Mouse (Mus musculus) hindbrain, embryonic 15.5 days (tissue): ENCODE measurements around the gene Gm10226. TPM values are rescaled to one million over a fixed set of nuclear protein-coding genes. Genes with fewer than 3 reads are reported as not detected.
"Not testable (repeated sequence)": the region's sequence is repeated elsewhere in the genome, so short reads cannot be mapped to it uniquely, and the experiment has no call there.

Experiments used
- ATAC-seq: fragments of 200-750 bp; cut with Nextera tagmentation; 2 replicates; pipeline ENCODE4 v1.8.0; 2017; ENCODE audit warnings: low read depth, moderate number of reproducible peaks, moderate TSS enrichment; ENCODE audit not compliant: low FRiP score
- H3K27ac ChIP-seq: fragments of 300-500 bp; sonication (generic); replicated peaks from 2 replicates; pipeline ENCODE4 v1.5.1; 2015; ENCODE audit warnings: mild to moderate bottlenecking, inconsistent platforms
- H3K27me3 ChIP-seq: fragments of 300-500 bp; sonication (generic); 2 replicates; pipeline ENCODE4 v1.6.1; 2015; ENCODE audit warnings: control low read depth, inconsistent platforms
- H3K36me3 ChIP-seq: fragments of 300-500 bp; sonication (generic); 2 replicates; pipeline ENCODE4 v1.6.1; 2015; ENCODE audit warnings: control low read depth, inconsistent platforms
- H3K4me1 ChIP-seq: fragments of 300-500 bp; sonication (generic); replicated peaks from 2 replicates; pipeline ENCODE4 v1.6.1; 2015; ENCODE audit warnings: control low read depth, inconsistent platforms
- H3K4me2 ChIP-seq: fragments of 300-500 bp; sonication (generic); 2 replicates; pipeline ENCODE4 v1.6.1; 2015; ENCODE audit warnings: moderate library complexity, mild to moderate bottlenecking, inconsistent platforms
- H3K4me3 ChIP-seq: fragments of 300-500 bp; sonication (generic); 2 replicates; pipeline ENCODE4 v1.5.1; 2015; ENCODE audit warnings: mild to moderate bottlenecking, inconsistent platforms
- H3K9ac ChIP-seq: fragments of 300-500 bp; sonication (generic); 2 replicates; pipeline ENCODE4 v1.6.1; 2015; ENCODE audit warnings: inconsistent platforms
- H3K9me3 ChIP-seq: fragments of 300-500 bp; sonication (generic); 2 replicates; pipeline ENCODE4 v1.6.1; 2016; ENCODE audit warnings: control low read depth, inconsistent platforms
- WGBS: fragments of 180-500 bp; shearing (Covaris S2); methylation state at CpG from one replicate; pipeline ENCODE4 v1.1.7; 2015; 5-methylcytosine and 5-hydroxymethylcytosine counted together
- polyA plus RNA-seq: library from polyadenylated mRNA; unstranded; fragments of >200 nt; fragmentation: Nextera tagmentation; extraction: Ambion mirVana; gene quantifications from 2 replicates; pipeline ENCODE4 v1.2.1, GENCODE M21; 2015

Gene Gm10226
- polyA plus RNA-seq, 1 experiment from 2014 or later: 14.3 TPM

DNA sequence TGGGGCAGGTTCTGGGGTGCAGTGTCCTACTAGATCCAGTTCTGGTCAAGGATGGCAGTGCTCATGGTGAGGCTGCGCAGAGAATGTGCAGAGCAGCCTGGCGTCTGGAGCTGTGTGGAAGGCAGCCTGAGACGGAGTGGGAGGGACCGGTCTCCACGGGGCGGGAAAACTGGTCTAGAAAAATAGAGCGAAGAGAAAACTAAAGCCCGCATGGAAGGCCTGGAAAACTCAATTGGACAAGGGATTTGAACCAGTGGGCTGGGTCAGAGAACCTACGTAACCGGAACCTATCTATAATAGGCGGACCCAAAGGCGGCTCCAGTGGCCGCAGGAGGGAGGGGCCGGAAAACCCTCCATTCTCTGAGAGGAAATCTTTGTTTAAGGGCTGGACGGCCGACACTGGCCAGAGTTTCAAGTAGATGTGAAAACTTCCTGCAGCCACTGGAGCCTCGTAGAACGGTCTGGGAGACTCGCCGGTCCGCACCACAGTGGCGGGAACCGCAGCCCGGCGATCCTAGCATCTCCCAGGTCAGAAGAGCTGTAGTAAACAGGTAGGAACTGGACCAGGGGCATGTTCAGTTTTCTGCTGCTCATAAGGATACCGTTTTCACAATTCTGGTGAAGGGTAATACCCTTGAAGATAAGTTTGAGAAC lies 15.8 kb downstream of the Gm10226 start, which contains the start of gene Zfp760:
Gene Zfp760 (plus strand): TSS at position 399 of the 654 bp plus-strand sequence.
- Histone ChIP-seq H3K27me3 (no peaks in the 10 kb centered on the region), H3K9me3 (no peaks in the 10 kb centered on the region), H3K27ac (peak within 1 kb of the TSS; percentile 77), H3K4me2 (peak within 1 kb of the TSS; percentile 68), H3K4me1 (peaks cover 15% of the 10 kb centered on the region), H3K9ac (peak within 1 kb of the TSS; percentile 59), H3K36me3 (peaks cover 5% of the 10 kb centered on the region; the same call in 1 of the 2 replicates), H3K4me3 (peak within 1 kb of the TSS; percentile 52)
- ATAC-seq: peak; percentile 99
- 3% methylated on average over 26 of the region's 26 CpGs for WGBS

DNA sequence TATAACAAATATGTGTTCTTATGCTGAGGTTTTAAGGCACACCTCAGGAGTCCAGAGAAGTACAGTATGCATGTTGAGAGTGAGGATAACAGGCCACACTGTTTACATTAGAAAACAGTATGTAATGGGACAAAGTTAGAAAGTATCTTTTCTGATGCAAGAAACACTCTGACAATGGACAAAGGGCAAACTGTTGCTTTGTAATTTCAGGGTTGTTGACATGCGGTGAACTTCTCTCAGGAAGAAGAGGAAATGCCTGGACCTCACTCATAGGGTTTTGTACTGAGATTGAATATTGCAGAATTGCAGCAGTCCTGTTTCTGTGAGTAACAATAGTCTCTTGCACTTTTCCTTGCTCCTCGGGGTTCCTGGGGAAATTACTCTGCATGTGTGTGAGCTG lies 16.7 kb downstream of the Gm10226 start:
- ATAC-seq: no peak
- H3K9me3 ChIP-seq: no peaks in the 10 kb centered on the region
- H3K4me2 ChIP-seq: peak overlapping the region; percentile 68
- H3K27ac ChIP-seq: no peak overlapping the region
- no peaks in the 10 kb centered on the region for H3K27me3 ChIP-seq
- peaks cover 15% of the 10 kb centered on the region for H3K4me1 ChIP-seq
- WGBS: 22% methylated on average over 2 of the region's 2 CpGs
- peak overlapping the region; percentile 52 for H3K4me3 ChIP-seq
- peaks cover 8% of the 10 kb centered on the region for H3K36me3 ChIP-seq
- peak overlapping the region; percentile 59 for H3K9ac ChIP-seq

DNA sequence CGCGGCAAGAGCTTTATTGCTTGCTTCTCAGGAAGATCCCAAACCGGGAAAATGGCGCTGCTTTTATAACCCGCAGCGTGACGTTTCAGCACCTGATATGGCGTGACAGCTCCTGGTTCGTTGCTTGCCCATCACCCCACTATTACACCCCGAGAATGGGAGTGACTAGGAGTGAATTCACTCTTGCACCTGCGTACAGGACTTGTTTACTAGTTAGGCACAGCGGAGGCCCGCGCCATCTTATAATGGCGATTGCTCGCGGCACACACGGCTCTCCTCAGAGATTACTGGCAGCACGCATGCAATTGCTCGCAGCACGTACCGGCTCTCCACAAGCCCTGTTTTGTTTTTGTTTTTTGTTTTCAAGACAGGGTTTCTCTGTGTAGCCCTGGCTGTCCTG lies 38.8 kb downstream of the Gm10226 start, which contains the start of gene Zfp229:
Gene Zfp229 (plus strand): TSS at position 301 of the 400 bp plus-strand sequence.
- not testable (repeated sequence) for ATAC-seq, H3K27ac ChIP-seq, H3K4me2 ChIP-seq, H3K27me3 ChIP-seq, H3K9ac ChIP-seq, H3K36me3 ChIP-seq, H3K9me3 ChIP-seq, H3K4me3 ChIP-seq
- WGBS: 94% methylated on average over 11 of the region's 22 CpGs
- H3K4me1 ChIP-seq: peaks cover 13% of the 10 kb centered on the region

DNA sequence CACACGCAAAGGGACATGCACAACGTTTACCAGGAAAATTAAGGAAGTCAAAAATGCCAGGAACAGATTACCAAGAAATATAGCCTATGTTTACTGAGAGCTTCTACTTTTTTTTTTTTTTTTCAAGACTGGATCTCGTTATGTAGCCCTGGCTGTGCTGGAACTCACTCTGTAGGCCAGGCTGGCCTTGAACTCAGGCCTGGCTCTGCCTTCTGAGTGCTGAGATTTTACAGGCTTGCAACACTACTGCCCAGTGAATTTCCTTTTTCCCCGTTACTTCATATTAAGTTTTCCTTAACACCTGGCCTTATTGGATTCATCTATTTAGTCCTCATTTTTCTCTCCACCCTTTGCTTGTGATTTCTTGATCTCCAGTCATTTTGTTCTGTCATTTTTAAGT lies 41.4 kb downstream of the Gm10226 start:
- Histone ChIP-seq H3K9me3 (no peaks in the 10 kb centered on the region), H3K4me1 (peaks cover 13% of the 10 kb centered on the region), H3K4me3 (peak overlapping the region; percentile 95), H3K36me3 (0 out of 2 replicates have a peak, but pooled peaks cover 9% of the 10 kb centered on the region), H3K27ac (peak overlapping the region; percentile 92), H3K27me3 (no peaks in the 10 kb centered on the region), H3K4me2 (peak overlapping the region; percentile 64), H3K9ac (peak overlapping the region; percentile 97)
- 84% methylated on average over 4 of the region's 4 CpGs for WGBS
- ATAC-seq: no peak

DNA sequence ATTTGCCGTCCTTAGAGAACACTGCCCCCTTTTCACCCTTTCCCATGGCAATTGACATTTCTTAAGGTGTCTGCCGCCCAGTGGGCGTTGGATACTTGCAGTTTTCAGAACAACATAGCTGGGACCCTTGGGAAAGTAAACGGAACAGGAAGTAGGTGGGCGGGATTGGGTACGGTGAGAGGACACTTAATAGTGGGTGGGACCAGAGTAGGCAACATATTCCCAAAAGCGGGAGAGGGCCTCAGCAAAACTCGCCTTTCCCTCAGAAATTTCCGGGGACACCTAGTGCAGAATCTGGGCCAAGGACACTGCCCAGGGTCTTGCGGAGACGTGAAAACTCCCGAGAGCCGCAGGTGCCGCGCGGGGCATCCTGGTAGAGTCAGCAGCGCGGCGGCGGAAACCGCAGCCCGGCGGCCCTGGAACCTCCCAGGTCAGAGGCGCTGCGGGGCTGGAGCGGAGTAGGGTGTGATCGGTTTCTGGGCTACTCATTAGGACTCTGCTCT lies 41.9 kb downstream of the Gm10226 start:
- Histone ChIP-seq H3K27me3 (no peaks in the 10 kb centered on the region), H3K4me2 (peak overlapping the region; percentile 64), H3K36me3 (0 out of 2 replicates have a peak, but pooled peaks cover 10% of the 10 kb centered on the region), H3K4me1 (peaks cover 13% of the 10 kb centered on the region), H3K9me3 (no peaks in the 10 kb centered on the region), H3K4me3 (peak overlapping the region; percentile 95), H3K27ac (peak overlapping the region; percentile 92), H3K9ac (peak overlapping the region; percentile 97)
- peak; percentile 99 for ATAC-seq
- 0% methylated on average over 27 of the region's 27 CpGs for WGBS

Other genes starting within 250 kb of the Gm10226 start
- gene Zfp51, start 241.5 kb upstream of the Gm10226 start, polyA plus RNA-seq: 11.7 and 12.7 TPM in 2 replicates
- 9.4 and 9.5 TPM in 2 replicates for gene Zfp53, start 202.9 kb upstream of the Gm10226 start, polyA plus RNA-seq
- gene Zfp52, start 156.3 kb upstream of the Gm10226 start, polyA plus RNA-seq: 2.2 and 2.3 TPM in 2 replicates
- gene Zfp948, start 124.9 kb upstream of the Gm10226 start, polyA plus RNA-seq: 19.2 and 20.5 TPM in 2 replicates
- 11.8 and 12.3 TPM in 2 replicates for gene Zfp983, start 41.2 kb upstream of the Gm10226 start, polyA plus RNA-seq
- gene Zfp760, start 15.9 kb downstream of the Gm10226 start, polyA plus RNA-seq: 11.0 and 12.2 TPM in 2 replicates
- gene Zfp229, start 38.9 kb downstream of the Gm10226 start, polyA plus RNA-seq: 9.8 and 10.0 TPM in 2 replicates
- gene Zfp820, start 153.9 kb downstream of the Gm10226 start, polyA plus RNA-seq: 2.2 TPM in 2 replicates
- gene Zfp995, start 218.1 kb downstream of the Gm10226 start, polyA plus RNA-seq: 7.8 and 9.0 TPM in 2 replicates